1 mouse cellular context compared by ENCODE assay signal in the genomic region with DNA sequence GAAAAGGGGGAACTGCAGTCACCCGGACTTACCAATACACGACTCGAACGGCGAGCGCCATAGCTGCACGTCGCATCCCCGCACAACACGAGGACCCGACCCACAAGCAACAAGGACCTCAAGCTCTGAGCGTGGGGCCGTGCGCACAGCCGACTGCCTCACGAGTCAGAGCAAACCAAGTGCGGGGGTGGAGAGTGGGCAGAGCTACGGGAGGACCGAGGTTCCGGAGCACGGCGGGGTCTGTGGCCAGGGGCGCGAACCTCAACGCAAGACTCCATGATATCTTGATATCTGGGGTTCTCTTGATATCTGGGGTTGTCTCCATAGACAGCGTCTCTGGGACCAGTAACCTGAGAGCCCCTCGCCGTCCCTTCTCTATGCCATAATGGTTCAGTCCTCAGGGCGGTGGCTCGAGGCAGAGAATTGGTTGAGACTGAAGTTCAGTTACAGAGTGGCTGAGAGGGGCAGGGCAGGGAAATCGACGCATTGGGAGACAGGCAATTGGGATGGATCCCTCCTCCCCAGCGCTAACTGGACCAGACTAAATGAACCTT.
A peak's percentile ranks its signal among the peaks of the same experiment; 100 is the strongest.
TF ChIP-seq lines count a peak whose summit lies in the region.

A gene (minus strand): TSS at position 183 of the 554 bp plus-strand sequence.

TF ChIP-seq in CH12.LX, 34 proteins besides CTCF, POLR2A, EP300 and RAD21 (continued from another document):
- no peak for TF ChIP-seq PAX5 (IDR thresholded peaks at IDR 0.05; ENCODE audit: low read length)
- TF ChIP-seq UBTF (IDR thresholded peaks at IDR 0.05; ENCODE audit: low read depth, low read length), result no peak
- TF ChIP-seq ZMIZ1 (IDR thresholded peaks at IDR 0.05; ENCODE audit: low read depth, low read length), result peak; percentile 62; the same call in 1 of the 2 replicates
- TF ChIP-seq BHLHE40 (IDR thresholded peaks at IDR 0.05; ENCODE audit: low read depth, low read length), result peak; percentile 94
- no peak for TF ChIP-seq IRF4 (IDR thresholded peaks at IDR 0.05; ENCODE audit: low read depth, low read length)
- TF ChIP-seq ZKSCAN1 (IDR thresholded peaks at IDR 0.05; ENCODE audit: borderline replicate concordance, low read depth, low read length), result no peak
- peak; percentile 2; the same call in 1 of the 2 replicates for TF ChIP-seq TCF12 (IDR thresholded peaks at IDR 0.05; ENCODE audit: low read depth, low read length)
- TF ChIP-seq MYC (IDR thresholded peaks at IDR 0.05; ENCODE audit: low read depth, low read length), result no peak; the same call in 1 of the 2 replicates
- no peak for TF ChIP-seq SIN3A (IDR thresholded peaks at IDR 0.05; ENCODE audit: low read length)
- TF ChIP-seq HCFC1 (IDR thresholded peaks at IDR 0.05; ENCODE audit: low read depth, low read length), result no peak
- TF ChIP-seq NRF1 (IDR thresholded peaks at IDR 0.05; ENCODE audit: low read depth, low read length), result peak; percentile 44; the same call in 1 of the 2 replicates
- 0 out of 2 replicates have a peak, but pooled peaks have one; percentile 23 for TF ChIP-seq MXI1 (IDR thresholded peaks at IDR 0.05; ENCODE audit: low read depth, low read length)
- no peak for TF ChIP-seq E2F4 (IDR thresholded peaks at IDR 0.05; ENCODE audit: insufficient replicate concordance, low read depth, low read length)
- no peak for TF ChIP-seq MEF2A (IDR thresholded peaks at IDR 0.05; ENCODE audit: borderline replicate concordance, low read depth, low read length)
- TF ChIP-seq POLR2AphosphoS2 (IDR thresholded peaks at IDR 0.05; ENCODE audit: low read depth, low read length), result no peak
